Mouse (Mus musculus) CH12.LX (cell line): ENCODE measurements at regions not wholly inside any gene's neighbourhood (a gene's known extent, or its start where the extent isn't known, plus 50 kb on each side); places are given as distances from the start of the nearest gene placed in this dataset.

Experiments used
- DNase-seq: peaks from one replicate; pipeline ENCODE4 v3.0.0-alpha.2; 2013; ENCODE audit errors: extremely low read depth
- H3K27ac ChIP-seq: 2 replicates; pipeline ENCODE4 v1.5.1; 2012; ENCODE audit warnings: low read depth, mild to moderate bottlenecking, control low read depth, moderate library complexity; ENCODE audit not compliant: insufficient read depth
- H3K27me3 ChIP-seq: replicated peaks from 2 replicates; pipeline ENCODE3; 2012; ENCODE audit warnings: inconsistent platforms
- H3K36me3 ChIP-seq, 2 experiments: replicated peaks in 1 of 2; 2 replicates each; pipeline versions ENCODE3 to v1.6.1; 2012; ENCODE audit warnings: inconsistent platforms in 1 of 2, low read length in 1 of 2, mild to moderate bottlenecking in 1 of 2, mixed read lengths in 1 of 2, moderate library complexity in 1 of 2; ENCODE audit not compliant: control insufficient read depth in 1 of 2, insufficient read depth in 1 of 2
- H3K4me1 ChIP-seq, 2 experiments: 2 replicates each; pipeline ENCODE4 v1.6.1; 2012; ENCODE audit warnings: inconsistent platforms in 1 of 2, moderate library complexity in 1 of 2; ENCODE audit not compliant: insufficient read depth in 2 of 2, control insufficient read depth in 1 of 2
- H3K4me2 ChIP-seq: 2 replicates; pipeline ENCODE4 v1.6.1; 2012; ENCODE audit warnings: low read depth, mild to moderate bottlenecking, control low read depth; ENCODE audit not compliant: poor library complexity, insufficient read depth, severe bottlenecking
- H3K4me3 ChIP-seq, 3 experiments: fragments of 150-350 bp in 1 of 3; sonication (generic) in 1 of 3; replicated peaks in 1 of 3; 2 replicates each; pipeline versions ENCODE3 to v1.5.1; 2011 to 2012; ENCODE audit warnings: low read depth in 2 of 3, low read length in 2 of 3, mild to moderate bottlenecking in 2 of 3, moderate library complexity in 2 of 3, control low read depth in 1 of 3, improper control_type of control experiment in 1 of 3, inconsistent platforms in 1 of 3, mixed read lengths in 1 of 3; ENCODE audit not compliant: poor library complexity in 1 of 3
- H3K79me2 ChIP-seq: replicated peaks from 2 replicates; pipeline ENCODE4 v1.6.1; 2012; ENCODE audit warnings: mild to moderate bottlenecking, moderate library complexity; ENCODE audit not compliant: control insufficient read depth, poor library complexity, insufficient read depth, severe bottlenecking; ENCODE audit errors: extremely low read depth
- H3K9ac ChIP-seq: 2 replicates; pipeline ENCODE4 v1.6.1; 2012; ENCODE audit warnings: low read depth, mild to moderate bottlenecking, control low read depth, moderate library complexity; ENCODE audit not compliant: insufficient read depth
- H3K9me3 ChIP-seq: replicated peaks from 2 replicates; pipeline ENCODE3; 2012; ENCODE audit warnings: low read length, inconsistent platforms, mixed read lengths
- BHLHE40 ChIP-seq: IDR thresholded peaks from 2 replicates; pipeline ENCODE4 v1.6.1; 2011; ENCODE audit warnings: mild to moderate bottlenecking, low read depth, low read length, improper control_type of control experiment
- CHD1 ChIP-seq: IDR thresholded peaks from 2 replicates; pipeline ENCODE4 v1.6.1; 2012; ENCODE audit warnings: low read depth, low read length, improper control_type of control experiment, inconsistent platforms
- CHD2 ChIP-seq: IDR thresholded peaks from 2 replicates; pipeline ENCODE4 v1.6.1; 2011; ENCODE audit warnings: low read length, improper control_type of control experiment
- EP300 ChIP-seq: IDR thresholded peaks from 2 replicates; pipeline ENCODE4 v1.6.1; 2011; ENCODE audit warnings: low read length, improper control_type of control experiment
- GABPA ChIP-seq: IDR thresholded peaks from 2 replicates; pipeline ENCODE4 v1.6.1; 2012; ENCODE audit warnings: low read depth, low read length, improper control_type of control experiment, inconsistent platforms; ENCODE audit not compliant: insufficient replicate concordance
- IRF4 ChIP-seq: IDR thresholded peaks from 2 replicates; pipeline ENCODE4 v1.6.1; 2014; ENCODE audit warnings: low read depth, mild to moderate bottlenecking, inconsistent platforms, low read length, improper control_type of control experiment
- JUND ChIP-seq: conservative IDR thresholded peaks from 2 replicates; pipeline ENCODE4 v1.6.1; 2011; ENCODE audit warnings: low read depth, low read length, improper control_type of control experiment
- MAFK ChIP-seq: IDR thresholded peaks from 2 replicates; pipeline ENCODE4 v1.6.1; 2011; ENCODE audit warnings: low read length, improper control_type of control experiment; ENCODE audit not compliant: insufficient replicate concordance
- MAX ChIP-seq: IDR thresholded peaks from 2 replicates; pipeline ENCODE4 v1.6.1; 2011; ENCODE audit warnings: low read length, improper control_type of control experiment
- MAZ ChIP-seq: IDR thresholded peaks from 2 replicates; pipeline ENCODE4 v1.6.1; 2012; ENCODE audit warnings: low read depth, mild to moderate bottlenecking, inconsistent platforms, low read length, improper control_type of control experiment, moderate library complexity
- MYC ChIP-seq: IDR thresholded peaks from 2 replicates; pipeline ENCODE4 v1.6.1; 2011; ENCODE audit warnings: low read depth, mild to moderate bottlenecking, improper control_type of control experiment, low read length
- NRF1 ChIP-seq: IDR thresholded peaks from 2 replicates; pipeline ENCODE4 v1.6.1; 2014; ENCODE audit warnings: low read depth, mild to moderate bottlenecking, inconsistent platforms, low read length, improper control_type of control experiment, moderate library complexity
- PAX5 ChIP-seq: IDR thresholded peaks from 2 replicates; pipeline ENCODE4 v1.6.1; 2012; ENCODE audit warnings: low read length, inconsistent platforms, mixed read lengths
- TBP ChIP-seq: conservative IDR thresholded peaks from 2 replicates; pipeline ENCODE4 v1.6.1; 2011; ENCODE audit warnings: low read depth, low read length, improper control_type of control experiment
- USF1 ChIP-seq: IDR thresholded peaks from 2 replicates; pipeline ENCODE4 v1.6.1; 2014; ENCODE audit warnings: low read depth, mild to moderate bottlenecking, inconsistent platforms, low read length, improper control_type of control experiment
- ZKSCAN1 ChIP-seq: IDR thresholded peaks from 2 replicates; pipeline ENCODE4 v1.6.1; 2012; ENCODE audit warnings: low read depth, inconsistent platforms, low read length, improper control_type of control experiment, borderline replicate concordance
- ZNF384 ChIP-seq: IDR thresholded peaks from 2 replicates; pipeline ENCODE4 v1.6.1; 2012; ENCODE audit warnings: low read depth, low read length, improper control_type of control experiment, inconsistent platforms
- dilution Hi-C: fragments of 300-500 bp; cut with MboI; formaldehyde crosslinking; loops from 2 replicates; pipeline ENCODE4 v1.14.3; 2020; ENCODE audit warnings: low sequenced_read_pairs; ENCODE audit not compliant: extremely low pct_unique_long_range_greater_than_20kb, extremely low pct_ligation_motif_present
- in situ Hi-C: fragments of 300-500 bp; cut with MboI; formaldehyde crosslinking; loops from 3 replicates; pipeline ENCODE4 v1.14.3; 2019; ENCODE audit warnings: low sequenced_read_pairs, low pct_ligation_motif_present, low pct_unique_long_range_greater_than_20kb, mixed read lengths

- no peaks in the 10 kb centered on the region for H3K9me3 ChIP-seq
- no peaks in the 10 kb centered on the region for H3K36me3 ChIP-seq
- no peak overlapping the region for H3K27ac ChIP-seq
- H3K4me2 ChIP-seq, result peak overlapping the region; percentile 4; the same call in 1 of the 2 replicates
- dilution Hi-C loops (no loop called here), in situ Hi-C loops (no loop called here)
- H3K27me3 ChIP-seq, result no peaks in the 10 kb centered on the region
- 0 out of 2 replicates have a peak, but pooled peaks have one; percentile 4 for TF ChIP-seq MAFK
- TF ChIP-seq EP300, result peak; percentile 70
- peak; percentile 49; the same call in 1 of the 2 replicates for TF ChIP-seq JUND
- no peak for TF ChIP-seq GABPA
- peak; percentile 70; the same call in 1 of the 2 replicates for TF ChIP-seq IRF4
- no peak for TF ChIP-seq ZNF384
- peak; percentile 8 for DNase-seq
- H3K4me3 ChIP-seq, result no peak overlapping the region
- peaks cover 3 to 15% of the 10 kb centered on the region in 2 experiments for H3K4me1 ChIP-seq
- H3K79me2 ChIP-seq, result no peaks in the 10 kb centered on the region
- no peak overlapping the region for H3K9ac ChIP-seq
Observed at GRCm38 (mm10) chr3:100737660-100738059, 52.4 kb upstream of the Man1a2 start.

- Histone ChIP-seq H3K27ac (no peak overlapping the region), H3K79me2 (no peaks in the 10 kb centered on the region), H3K9me3 (no peaks in the 10 kb centered on the region), H3K4me1 (peaks cover 3 to 20% of the 10 kb centered on the region in 2 experiments), H3K4me2 (no peak overlapping the region), H3K9ac (no peak overlapping the region), H3K27me3 (no peaks in the 10 kb centered on the region), H3K4me3 (no peak overlapping the region), H3K36me3 (no peaks in the 10 kb centered on the region)
- TF ChIP-seq ZNF384 (no peak), CHD2 (no peak), ZKSCAN1 (no peak), MYC (no peak), MAX (no peak), MAZ (no peak), IRF4 (no peak), JUND (no peak), PAX5 (no peak), BHLHE40 (no peak), CHD1 (no peak), USF1 (no peak), TBP (no peak), NRF1 (no peak)
- in situ Hi-C loops (no loop called here), dilution Hi-C loops (no loop called here)
- no peak for DNase-seq
Observed at GRCm38 (mm10) chr3:100736539-100736938, 51.2 kb upstream of the Man1a2 start.
